Mouse (Mus musculus) forebrain, embryonic 15.5 days (tissue): ENCODE measurements at regions not wholly inside any gene's neighbourhood (a gene's known extent, or its start where the extent isn't known, plus 50 kb on each side); places are given as distances from the start of the nearest gene placed in this dataset.

Experiments used
- ATAC-seq: fragments of 200-750 bp; cut with Nextera tagmentation; replicated peaks from 2 replicates; pipeline ENCODE4 v1.8.0; 2017; ENCODE audit warnings: mild to moderate bottlenecking, moderate TSS enrichment, moderate library complexity
- H3K27ac ChIP-seq: fragments of 300-500 bp; sonication (generic); replicated peaks from 2 replicates; pipeline ENCODE4 v1.5.1; 2015; ENCODE audit warnings: mild to moderate bottlenecking, inconsistent platforms
- H3K27me3 ChIP-seq: fragments of 300-500 bp; sonication (generic); 2 replicates; pipeline ENCODE4 v1.6.1; 2015; ENCODE audit warnings: inconsistent platforms
- H3K36me3 ChIP-seq: fragments of 300-500 bp; sonication (generic); 2 replicates; pipeline ENCODE4 v1.6.1; 2015; ENCODE audit warnings: mild to moderate bottlenecking, inconsistent platforms
- H3K4me1 ChIP-seq: fragments of 300-500 bp; sonication (generic); 2 replicates; pipeline ENCODE4 v1.6.1; 2015; ENCODE audit warnings: inconsistent platforms
- H3K4me2 ChIP-seq: fragments of 300-500 bp; sonication (generic); replicated peaks from 2 replicates; pipeline ENCODE4 v1.6.1; 2015; ENCODE audit warnings: mild to moderate bottlenecking, inconsistent platforms
- H3K4me3 ChIP-seq: fragments of 300-500 bp; sonication (generic); 2 replicates; pipeline ENCODE4 v1.5.1; 2015; ENCODE audit warnings: mild to moderate bottlenecking, inconsistent platforms
- H3K9ac ChIP-seq: fragments of 300-500 bp; sonication (generic); replicated peaks from 2 replicates; pipeline ENCODE4 v1.6.1; 2015; ENCODE audit warnings: mild to moderate bottlenecking, inconsistent platforms
- H3K9me3 ChIP-seq: fragments of 300-500 bp; sonication (generic); 2 replicates; pipeline ENCODE4 v1.6.1; 2016; ENCODE audit warnings: inconsistent platforms
- WGBS: fragments of 180-500 bp; shearing (Covaris S2); methylation state at CpG from one replicate; pipeline ENCODE4 v1.1.7; 2015; ENCODE audit warnings: mixed read lengths; 5-methylcytosine and 5-hydroxymethylcytosine counted together

DNA sequence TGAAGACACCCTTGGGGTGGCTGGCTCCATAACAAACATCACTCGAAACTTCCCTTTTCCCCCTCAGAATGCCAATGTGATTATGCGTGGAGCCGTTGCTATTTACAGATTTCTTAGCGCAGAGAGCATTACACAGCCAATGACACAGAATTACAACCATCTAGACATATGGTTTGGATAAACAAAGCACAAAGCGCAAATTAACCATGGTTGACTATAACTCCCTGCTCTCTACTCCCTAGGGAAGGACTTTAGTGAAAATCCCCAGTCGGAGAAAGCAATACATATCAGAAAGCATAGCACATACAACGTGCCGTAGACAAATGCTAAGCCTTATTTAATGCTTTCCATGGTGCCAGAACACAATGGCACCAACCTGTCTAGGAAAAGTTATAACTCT is 131.8 kb downstream of the Tshz3 start:
- H3K9me3 ChIP-seq = no peaks in the 10 kb centered on the region
- H3K4me3 ChIP-seq = no peak overlapping the region
- no peaks in the 10 kb centered on the region for H3K36me3 ChIP-seq
- no peaks in the 10 kb centered on the region for H3K4me1 ChIP-seq
- WGBS = 82% methylated on average over 8 of the region's 8 CpGs
- no peak overlapping the region for H3K27ac ChIP-seq
- no peak for ATAC-seq
- H3K9ac ChIP-seq = no peak overlapping the region
- H3K27me3 ChIP-seq = no peaks in the 10 kb centered on the region
- no peak overlapping the region for H3K4me2 ChIP-seq

DNA sequence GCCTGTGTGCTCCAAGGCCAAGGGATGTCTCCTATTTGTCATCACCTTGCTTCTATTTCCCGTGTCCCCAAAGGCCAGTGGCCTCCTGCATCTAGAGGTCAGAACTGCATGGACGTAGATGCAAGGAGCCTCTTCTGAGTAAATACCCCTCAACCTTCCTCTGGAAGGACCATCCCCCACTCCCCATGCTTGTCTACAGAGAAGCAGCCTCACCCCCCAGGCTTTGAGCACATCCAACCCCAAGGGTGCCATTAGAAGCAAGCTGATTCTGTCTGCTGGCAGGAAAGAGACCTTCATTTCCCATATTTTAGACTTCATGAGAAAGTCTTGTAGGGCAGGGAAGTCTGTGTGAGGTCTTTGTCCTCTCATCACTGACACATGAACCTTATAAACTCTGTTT is 132.2 kb downstream of the Tshz3 start:
- no peaks in the 10 kb centered on the region for H3K4me1 ChIP-seq
- H3K4me3 ChIP-seq = no peak overlapping the region
- WGBS = 86% methylated on average over 2 of the region's 2 CpGs
- no peak overlapping the region for H3K9ac ChIP-seq
- H3K27ac ChIP-seq = no peak overlapping the region
- H3K4me2 ChIP-seq = no peak overlapping the region
- ATAC-seq = no peak
- no peaks in the 10 kb centered on the region for H3K27me3 ChIP-seq
- H3K9me3 ChIP-seq = no peaks in the 10 kb centered on the region
- H3K36me3 ChIP-seq = no peaks in the 10 kb centered on the region

- H3K36me3 ChIP-seq = no peaks in the 10 kb centered on the region
- 78% methylated on average over 2 of the region's 2 CpGs for WGBS
- H3K9me3 ChIP-seq = no peaks in the 10 kb centered on the region
- H3K27ac ChIP-seq = no peak overlapping the region
- H3K9ac ChIP-seq = no peak overlapping the region
- no peak overlapping the region for H3K4me2 ChIP-seq
- H3K27me3 ChIP-seq = no peaks in the 10 kb centered on the region
- no peak overlapping the region for H3K4me3 ChIP-seq
- no peaks in the 10 kb centered on the region for H3K4me1 ChIP-seq
- ATAC-seq = no peak
Observed at GRCm38 (mm10) chr7:36848279-36848678, 150.4 kb downstream of the Tshz3 start.

- 83% methylated on average over 4 of the region's 4 CpGs for WGBS
- no peak for ATAC-seq
Observed at GRCm38 (mm10) chr7:36851275-36851889, 153.5 kb downstream of the Tshz3 start.

DNA sequence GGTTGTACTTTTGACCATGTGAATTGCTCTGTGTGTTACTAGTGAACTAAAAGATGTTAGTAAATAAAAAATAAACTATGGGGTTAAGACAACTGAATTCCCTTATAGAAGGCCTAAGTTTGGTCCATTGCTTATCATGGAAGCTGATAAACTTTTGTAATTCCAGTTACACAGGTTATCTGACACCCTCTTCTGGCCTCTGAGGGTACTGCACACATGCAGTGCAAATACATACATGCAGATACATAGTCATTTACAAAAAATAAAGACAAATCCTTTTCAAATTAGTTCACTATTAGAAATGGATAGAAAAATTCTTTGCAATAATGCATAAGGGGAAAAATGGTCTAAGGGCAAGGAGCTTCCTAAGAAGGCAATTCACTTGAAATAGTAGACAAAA is 156.4 kb downstream of the Tshz3 start:
- no peak overlapping the region for H3K4me2 ChIP-seq
- H3K27me3 ChIP-seq = no peaks in the 10 kb centered on the region
- no peak overlapping the region for H3K4me3 ChIP-seq
- H3K4me1 ChIP-seq = no peaks in the 10 kb centered on the region
- H3K9me3 ChIP-seq = no peaks in the 10 kb centered on the region
- H3K9ac ChIP-seq = no peak overlapping the region
- ATAC-seq = no peak
- H3K27ac ChIP-seq = no peak overlapping the region
- no peaks in the 10 kb centered on the region for H3K36me3 ChIP-seq

More at GRCm38 (mm10) chr7:36851275-36851889, 153.5 kb downstream of the Tshz3 start:
- Histone ChIP-seq H3K27ac (no peak overlapping the region), H3K9me3 (no peaks in the 10 kb centered on the region), H3K4me2 (no peak overlapping the region), H3K4me1 (no peaks in the 10 kb centered on the region), H3K36me3 (no peaks in the 10 kb centered on the region), H3K27me3 (no peaks in the 10 kb centered on the region), H3K4me3 (no peak overlapping the region), H3K9ac (no peak overlapping the region)

- Histone ChIP-seq H3K27ac (no peak overlapping the region), H3K36me3 (no peaks in the 10 kb centered on the region), H3K27me3 (no peaks in the 10 kb centered on the region), H3K4me3 (no peak overlapping the region), H3K9ac (no peak overlapping the region), H3K4me1 (no peaks in the 10 kb centered on the region), H3K4me2 (no peak overlapping the region), H3K9me3 (no peaks in the 10 kb centered on the region)
- 91% methylated on average over 7 of the region's 7 CpGs for WGBS
- ATAC-seq = no peak
Observed at GRCm38 (mm10) chr7:36859428-36859827, 161.5 kb downstream of the Tshz3 start.

GRCm38 (mm10) chr7:36862481-36862880 is 164.6 kb downstream of the Tshz3 start:
- H3K27me3 ChIP-seq = no peaks in the 10 kb centered on the region
- no peaks in the 10 kb centered on the region for H3K36me3 ChIP-seq
- WGBS = 86% methylated on average over 7 of the region's 7 CpGs
- no peaks in the 10 kb centered on the region for H3K4me1 ChIP-seq
- no peak overlapping the region for H3K4me3 ChIP-seq
- no peak for ATAC-seq
- H3K9ac ChIP-seq = no peak overlapping the region
- no peak overlapping the region for H3K27ac ChIP-seq
- H3K4me2 ChIP-seq = no peak overlapping the region
- H3K9me3 ChIP-seq = no peaks in the 10 kb centered on the region

DNA sequence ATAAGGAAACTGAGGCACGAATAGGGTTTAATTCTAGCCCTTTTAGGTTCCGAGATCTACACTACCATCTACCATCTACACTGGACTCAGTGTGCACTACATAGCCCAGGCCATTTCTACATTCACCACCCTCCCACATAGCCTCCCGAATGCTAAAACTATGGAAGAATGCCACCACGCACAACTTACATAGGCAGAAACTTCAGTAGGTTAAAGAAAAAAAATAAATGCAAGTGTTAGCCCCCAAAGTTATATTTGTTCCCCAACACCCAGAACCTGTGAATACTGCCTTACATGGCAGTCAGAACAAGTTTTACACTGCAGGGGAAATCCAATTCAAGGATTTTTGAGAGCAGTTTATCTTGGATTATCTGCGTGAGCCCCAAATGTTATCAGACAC is 165.8 kb downstream of the Tshz3 start:
- Histone ChIP-seq H3K4me1 (no peaks in the 10 kb centered on the region), H3K36me3 (no peaks in the 10 kb centered on the region), H3K27ac (no peak overlapping the region), H3K9me3 (no peaks in the 10 kb centered on the region), H3K4me3 (no peak overlapping the region), H3K4me2 (no peak overlapping the region), H3K27me3 (no peaks in the 10 kb centered on the region), H3K9ac (no peak overlapping the region)
- ATAC-seq = no peak
- WGBS = 90% methylated on average over 5 of the region's 5 CpGs

GRCm38 (mm10) chr7:36864675-36865074 is 166.8 kb downstream of the Tshz3 start:
- WGBS = 84% methylated on average over 4 of the region's 4 CpGs
- H3K4me2 ChIP-seq = no peak overlapping the region
- no peak for ATAC-seq

GRCm38 (mm10) chr7:36866602-36867001 is 168.7 kb downstream of the Tshz3 start:
- H3K9me3 ChIP-seq = no peaks in the 10 kb centered on the region
- no peak overlapping the region for H3K4me2 ChIP-seq
- no peak for ATAC-seq
- H3K9ac ChIP-seq = no peak overlapping the region
- no peaks in the 10 kb centered on the region for H3K4me1 ChIP-seq
- no peaks in the 10 kb centered on the region for H3K27me3 ChIP-seq
- H3K36me3 ChIP-seq = no peaks in the 10 kb centered on the region
- H3K4me3 ChIP-seq = no peak overlapping the region
- no peak overlapping the region for H3K27ac ChIP-seq
- WGBS = 82% methylated on average over 12 of the region's 12 CpGs

More at GRCm38 (mm10) chr7:36864675-36865074, 166.8 kb downstream of the Tshz3 start:
- Histone ChIP-seq H3K4me3 (no peak overlapping the region), H3K27ac (no peak overlapping the region), H3K9ac (no peak overlapping the region), H3K36me3 (no peaks in the 10 kb centered on the region), H3K27me3 (no peaks in the 10 kb centered on the region), H3K4me1 (no peaks in the 10 kb centered on the region), H3K9me3 (no peaks in the 10 kb centered on the region)

GRCm38 (mm10) chr7:36874004-36874403 is 176.1 kb downstream of the Tshz3 start:
- no peaks in the 10 kb centered on the region for H3K36me3 ChIP-seq
- H3K9ac ChIP-seq = no peak overlapping the region
- no peak overlapping the region for H3K4me3 ChIP-seq
- H3K27ac ChIP-seq = no peak overlapping the region
- ATAC-seq = no peak
- no peaks in the 10 kb centered on the region; the same call in 1 of the 2 replicates for H3K4me1 ChIP-seq
- 50% methylated on average over 5 of the region's 5 CpGs for WGBS
- no peak overlapping the region for H3K4me2 ChIP-seq
- H3K27me3 ChIP-seq = no peaks in the 10 kb centered on the region
- H3K9me3 ChIP-seq = no peaks in the 10 kb centered on the region

DNA sequence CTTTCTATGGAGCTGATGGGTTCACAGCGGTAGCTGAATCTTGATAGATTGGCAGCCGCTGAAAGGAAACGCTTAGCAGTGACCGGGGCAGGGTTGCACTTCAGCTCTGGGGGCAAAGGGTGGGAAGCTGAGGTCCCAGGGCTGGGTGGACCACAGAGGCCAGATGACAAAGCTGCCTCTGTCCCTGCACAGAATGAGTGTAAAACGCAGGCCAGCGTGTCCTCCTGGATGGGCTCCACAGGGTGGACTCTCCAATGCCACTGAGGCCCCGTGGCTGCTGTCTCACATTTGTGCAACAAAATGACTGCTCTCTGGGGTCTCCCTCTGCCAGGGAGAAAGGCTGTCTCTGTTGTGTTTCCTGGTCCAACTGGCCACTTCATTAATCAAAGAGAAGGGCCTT is 179.8 kb downstream of the Tshz3 start:
- H3K27me3 ChIP-seq = no peaks in the 10 kb centered on the region
- H3K4me3 ChIP-seq = no peak overlapping the region
- 12% methylated on average over 7 of the region's 7 CpGs for whole genome bisulfite sequencing
- no peaks in the 10 kb centered on the region for H3K9me3 ChIP-seq
- no peak overlapping the region for H3K27ac ChIP-seq
- no peak for ATAC-seq
- no peak overlapping the region for H3K9ac ChIP-seq
- no peak overlapping the region for H3K4me2 ChIP-seq
- H3K4me1 ChIP-seq = no peaks in the 10 kb centered on the region; the same call in 1 of the 2 replicates
- no peaks in the 10 kb centered on the region for H3K36me3 ChIP-seq

- peak; percentile 90 for ATAC-seq
- Histone ChIP-seq H3K9ac (no peak overlapping the region), H3K4me3 (no peak overlapping the region), H3K36me3 (no peaks in the 10 kb centered on the region), H3K4me2 (0 out of 2 replicates have a peak overlapping the region, but pooled peaks have one; percentile 6), H3K27me3 (no peaks in the 10 kb centered on the region), H3K27ac (no peak overlapping the region), H3K4me1 (peaks cover 32% of the 10 kb centered on the region), H3K9me3 (no peaks in the 10 kb centered on the region)
- 27% methylated on average over 18 of the region's 18 CpGs for WGBS
Observed at GRCm38 (mm10) chr7:36892776-36893500, 195.0 kb downstream of the Tshz3 start.
